ENCODE assay signal across 8 mouse cellular contexts in the genomic region with DNA sequence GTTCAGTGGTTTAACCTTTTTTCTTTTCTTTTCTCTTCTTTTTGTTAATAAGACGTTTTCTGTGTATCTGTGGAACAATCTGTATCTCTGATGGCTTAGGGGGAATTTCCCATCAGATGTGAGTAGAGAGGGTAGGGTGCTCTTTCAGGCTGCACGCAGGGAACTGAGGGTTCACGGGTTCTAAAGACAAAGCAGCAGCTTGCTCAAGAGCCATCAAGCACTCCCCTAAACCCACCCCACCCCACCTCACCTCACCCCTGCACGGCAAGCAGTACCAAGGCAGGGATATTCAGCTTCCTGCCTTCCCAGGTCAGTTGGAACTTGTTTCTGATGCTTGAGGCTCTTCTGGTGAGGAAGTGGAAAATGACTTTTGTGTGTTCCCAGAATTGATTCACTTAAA. TPM values are rescaled to one million over a fixed set of nuclear protein-coding genes. Genes with fewer than 3 reads are reported as not detected.
A peak's percentile ranks its signal among the peaks of the same experiment; 100 is the strongest.
DNase-seq lines count a peak whose midpoint lies in the region; ATAC-seq and TF ChIP-seq lines count a peak whose summit lies in the region.

No protein-coding gene starts in this region.

- no peak for TF ChIP-seq RAD21 in CH12.LX (IDR thresholded peaks at IDR 0.05; ENCODE audit: low read depth, low read length)

- H3K27ac ChIP-seq in heart, embryonic 13.5 days (replicated peaks), result no peak overlapping the region
- H3K27ac ChIP-seq in CH12.LX (ENCODE audit: insufficient read depth, low read depth), result no peak overlapping the region
- H3K27ac ChIP-seq in forebrain, postnatal 0 days (ENCODE audit: low read depth, low read length), result no peak overlapping the region
- no peak overlapping the region for H3K27ac ChIP-seq in midbrain, embryonic 12.5 days (replicated peaks)

- H3K9me3 ChIP-seq in heart, embryonic 13.5 days, result no peaks in the 10 kb centered on the region; the same call in 1 of the 2 replicates
- peaks cover 3% of the 10 kb centered on the region for H3K9me3 ChIP-seq in CH12.LX (replicated peaks; ENCODE audit: low read length)
- H3K9me3 ChIP-seq in forebrain, postnatal 0 days (ENCODE audit: low read length), result no peaks in the 10 kb centered on the region
- H3K9me3 ChIP-seq in midbrain, embryonic 12.5 days, result no peaks in the 10 kb centered on the region

- no peak for TF ChIP-seq POLR2A in CH12.LX (IDR thresholded peaks at IDR 0.05; ENCODE audit: low read depth, low read length)

- TF ChIP-seq CTCF in CH12.LX (conservative IDR thresholded peaks at IDR 0.05 in 1 of 2, IDR thresholded peaks at IDR 0.05 in 1 of 2; ENCODE audit: low read depth in 2 of 2, low read length in 2 of 2), result no peak
- TF ChIP-seq CTCF in forebrain, postnatal 0 days (IDR thresholded peaks at IDR 0.05; ENCODE audit: low read depth), result no peak

- H3K9ac ChIP-seq in heart, embryonic 13.5 days, result peak overlapping the region; percentile 80; the same call in 1 of the 2 replicates
- peak overlapping the region; percentile 13; the same call in 1 of the 2 replicates for H3K9ac ChIP-seq in CH12.LX (ENCODE audit: insufficient read depth, low read depth)
- H3K9ac ChIP-seq in forebrain, postnatal 0 days, result peak overlapping the region; percentile 32; the same call in 1 of the 2 replicates
- peak overlapping the region; percentile 65; the same call in 1 of the 2 replicates for H3K9ac ChIP-seq in midbrain, embryonic 12.5 days (replicated peaks)

- TF ChIP-seq EP300 in CH12.LX (IDR thresholded peaks at IDR 0.05; ENCODE audit: low read length), result no peak

- peak overlapping the region; percentile 84 for H3K4me2 ChIP-seq in heart, embryonic 13.5 days
- H3K4me2 ChIP-seq in CH12.LX (ENCODE audit: insufficient read depth, low read depth, poor library complexity, severe bottlenecking), result peak overlapping the region; percentile 76
- H3K4me2 ChIP-seq in forebrain, postnatal 0 days (ENCODE audit: low read depth), result peak overlapping the region; percentile 74
- peak overlapping the region; percentile 74 for H3K4me2 ChIP-seq in midbrain, embryonic 12.5 days (replicated peaks)

- H3K4me1 ChIP-seq in heart, embryonic 13.5 days, result peaks cover 15% of the 10 kb centered on the region; the same call in 1 of the 2 replicates
- peaks cover 8 to 45% of the 10 kb centered on the region in 2 experiments for H3K4me1 ChIP-seq in CH12.LX (ENCODE audit: control insufficient read depth in 1 of 2, insufficient read depth in 2 of 2)
- H3K4me1 ChIP-seq in forebrain, postnatal 0 days (ENCODE audit: insufficient read depth), result 0 out of 2 replicates have a peak, but pooled peaks cover 5% of the 10 kb centered on the region
- peaks cover 10% of the 10 kb centered on the region for H3K4me1 ChIP-seq in midbrain, embryonic 12.5 days

- in situ Hi-C loops in CH12.LX (cut with MboI; ENCODE audit: low pct_ligation_motif_present, low pct_unique_long_range_greater_than_20kb, low sequenced_read_pairs), result no loop called here

- no peaks in the 10 kb centered on the region for H3K79me2 ChIP-seq in CH12.LX (replicated peaks; ENCODE audit: control insufficient read depth, extremely low read depth, insufficient read depth, poor library complexity, severe bottlenecking)

- H3K36me3 ChIP-seq in heart, embryonic 13.5 days, result no peaks in the 10 kb centered on the region
- no peaks in the 10 kb centered on the region for H3K36me3 ChIP-seq in CH12.LX (replicated peaks in 1 of 2; ENCODE audit: control insufficient read depth in 1 of 2, insufficient read depth in 1 of 2, low read length in 1 of 2)
- H3K36me3 ChIP-seq in forebrain, postnatal 0 days (ENCODE audit: insufficient read depth), result no peaks in the 10 kb centered on the region
- H3K36me3 ChIP-seq in midbrain, embryonic 12.5 days, result no peaks in the 10 kb centered on the region

- H3K4me3 ChIP-seq in heart, embryonic 13.5 days, result peak overlapping the region; percentile 65
- H3K4me3 ChIP-seq in CH12.LX (replicated peaks in 1 of 3; ENCODE audit: low read depth in 2 of 3, low read length in 2 of 3, poor library complexity in 1 of 3), result peak overlapping the region; percentile 65 to 72 (median 68)
- peak overlapping the region; percentile 56 for H3K4me3 ChIP-seq in forebrain, postnatal 0 days (ENCODE audit: low read depth, low read length)
- peak overlapping the region; percentile 53 for H3K4me3 ChIP-seq in midbrain, embryonic 12.5 days

- H3K27me3 ChIP-seq in heart, embryonic 13.5 days (replicated peaks), result peaks cover 4% of the 10 kb centered on the region
- H3K27me3 ChIP-seq in CH12.LX (replicated peaks), result no peaks in the 10 kb centered on the region
- H3K27me3 ChIP-seq in forebrain, postnatal 0 days (ENCODE audit: insufficient read depth, low read length), result no peaks in the 10 kb centered on the region
- H3K27me3 ChIP-seq in midbrain, embryonic 12.5 days, result 0 out of 2 replicates have a peak, but pooled peaks cover 4% of the 10 kb centered on the region

- no peak for DNase-seq in heart, postnatal 36 days
- peak; percentile 21 for DNase-seq in CH12.LX (ENCODE audit: extremely low read depth)
- peak; percentile 23 for DNase-seq in forebrain, postnatal 0 days
- DNase-seq in gastrocnemius, postnatal 10 days, result no peak
- no peak for DNase-seq in cerebellum, adult 9-10 months
- DNase-seq in cerebellum, adult 9-11 months, result no peak

- intact Hi-C loops in heart, postnatal 36 days (cut with DNase I), result loop anchor here (5.0 kb wide), 2 partner anchors 70 to 130 kb away; partner anchors contain the start of gene Ptpn12

- dilution Hi-C loops in CH12.LX (cut with MboI; ENCODE audit: extremely low pct_ligation_motif_present, extremely low pct_unique_long_range_greater_than_20kb, low sequenced_read_pairs), result no loop called here

- no peak for ATAC-seq in heart, embryonic 13.5 days (ENCODE audit: extremely low read depth, insufficient number of reproducible peaks, low FRiP score, low TSS enrichment)
- no peak; the same call in 1 of the 2 replicates for ATAC-seq in forebrain, postnatal 0 days
- ATAC-seq in midbrain, embryonic 12.5 days (ENCODE audit: low FRiP score, low read depth), result peak; percentile 55; the same call in 1 of the 2 replicates

- WGBS in heart, embryonic 13.5 days, result 13% methylated on average over 4 of the region's 4 CpGs
- WGBS in forebrain, postnatal 0 days, result 8% methylated on average over 4 of the region's 4 CpGs
- 7% methylated on average over 4 of the region's 4 CpGs for WGBS in midbrain, embryonic 12.5 days

TF ChIP-seq in CH12.LX, 34 proteins besides CTCF, POLR2A, EP300 and RAD21:
- TF ChIP-seq MAX (IDR thresholded peaks at IDR 0.05; ENCODE audit: low read length), result no peak
- TF ChIP-seq ELF1 (IDR thresholded peaks at IDR 0.05; ENCODE audit: low read depth, low read length), result no peak
- TF ChIP-seq POLR2AphosphoS2 (IDR thresholded peaks at IDR 0.05; ENCODE audit: low read depth, low read length), result no peak
- TF ChIP-seq RCOR1 (conservative IDR thresholded peaks at IDR 0.05; ENCODE audit: low read depth, low read length), result no peak
- TF ChIP-seq KAT2A (IDR thresholded peaks at IDR 0.05; ENCODE audit: insufficient replicate concordance, low read length), result no peak
- TF ChIP-seq CHD1 (IDR thresholded peaks at IDR 0.05; ENCODE audit: low read depth, low read length), result no peak
- TF ChIP-seq NELFE (IDR thresholded peaks at IDR 0.05; ENCODE audit: low read depth, low read length), result no peak
- TF ChIP-seq TBP (conservative IDR thresholded peaks at IDR 0.05; ENCODE audit: low read depth, low read length), result no peak
- TF ChIP-seq USF1 (IDR thresholded peaks at IDR 0.05; ENCODE audit: low read depth, low read length), result no peak
- no peak for TF ChIP-seq IRF4 (IDR thresholded peaks at IDR 0.05; ENCODE audit: low read depth, low read length)
- no peak for TF ChIP-seq SMC3 (IDR thresholded peaks at IDR 0.05; ENCODE audit: low read depth, low read length)
- no peak for TF ChIP-seq GABPA (IDR thresholded peaks at IDR 0.05; ENCODE audit: insufficient replicate concordance, low read depth, low read length)

RNA-seq across cellular contexts. Expression of gene Gsap, which starts 0.8 kb away (rescaled TPM):
- 0.55 and 1.3 TPM in 2 replicates for polyA plus RNA-seq in heart, embryonic 13.5 days (2015; fragmentation: Nextera tagmentation; extraction: Ambion mirVana)
- total RNA-seq in heart, postnatal 36 days (2021), result 1 to 10 TPM; 4.2 to 4.5 TPM
- total RNA-seq in CH12.LX (2012; rRNA removed), result 1.2 and 1.7 TPM in 2 replicates
- 3.5 and 3.8 TPM in 2 replicates for total RNA-seq in CH12.LX (2014; rRNA removed)
- polyA plus RNA-seq in CH12.LX (2012; ENCODE audit: insufficient read length, low read depth), result 2.2 and 3.2 TPM in 2 replicates
- 9.4 TPM in 2 replicates for total RNA-seq in forebrain, postnatal 0 days (2014; rRNA removed)
- 4.9 and 7.7 TPM in 2 replicates for polyA plus RNA-seq in forebrain, postnatal 0 days (2015; fragmentation: Nextera tagmentation; extraction: Ambion mirVana)
- polyA plus RNA-seq in midbrain, embryonic 12.5 days (2016; fragmentation: Nextera tagmentation; extraction: Ambion mirVana), result 3.5 and 3.7 TPM in 2 replicates
- total RNA-seq in gastrocnemius, postnatal 10 days (2021), result 1 to 10 TPM; 3.5 to 5.9 TPM

Comparison
In these comparisons a context has a peak if more than half of its experiments do, and no peak if none do; other contexts are left out.
1. H3K9ac ChIP-seq: peak in every context shown above with its lines; median percentile 80 in heart, embryonic 13.5 days; 65 in midbrain, embryonic 12.5 days; 32 in forebrain, postnatal 0 days; 13 in CH12.LX.
2. DNase-seq: peak in CH12.LX (single experiment) and forebrain, postnatal 0 days (single experiment); none in heart, postnatal 36 days (0 of 2), gastrocnemius, postnatal 10 days (single experiment), cerebellum, adult 9-10 months (single experiment) and cerebellum, adult 9-11 months (single experiment).
3. Peak in every context shown above with its lines, with median percentiles within 50 percentile points of each other: H3K4me2 ChIP-seq and H3K4me3 ChIP-seq.